Mouse (Mus musculus) layer of hippocampus, adult 9-11 months (tissue): ENCODE measurements around the gene Rnf38.

ENCODE experiments used
- DNase-seq: peaks from one replicate; pipeline ENCODE4 v3.0.0; 2022

Gene Rnf38

DNA sequence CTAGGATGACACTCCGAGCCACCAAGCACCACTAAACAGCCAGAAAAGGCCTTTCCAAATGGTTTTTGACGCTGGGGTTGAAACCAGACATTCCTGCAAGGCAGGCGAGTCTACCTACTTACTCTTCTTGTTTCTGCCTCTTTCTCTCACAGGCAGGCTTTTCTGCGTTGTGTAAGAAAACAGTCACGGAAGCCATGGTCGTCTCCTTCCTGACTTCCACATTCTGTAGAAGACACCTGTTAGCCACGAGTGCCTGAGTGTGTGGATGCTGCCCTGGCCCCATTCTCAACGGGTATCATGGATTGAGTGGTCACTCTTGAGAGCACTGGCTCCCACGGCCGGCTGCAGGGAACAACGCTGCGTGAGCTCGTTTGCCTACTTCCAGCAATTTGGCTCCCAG lies 118.5 kb downstream of the Rnf38 start:
- DNase-seq, result no peak

DNA sequence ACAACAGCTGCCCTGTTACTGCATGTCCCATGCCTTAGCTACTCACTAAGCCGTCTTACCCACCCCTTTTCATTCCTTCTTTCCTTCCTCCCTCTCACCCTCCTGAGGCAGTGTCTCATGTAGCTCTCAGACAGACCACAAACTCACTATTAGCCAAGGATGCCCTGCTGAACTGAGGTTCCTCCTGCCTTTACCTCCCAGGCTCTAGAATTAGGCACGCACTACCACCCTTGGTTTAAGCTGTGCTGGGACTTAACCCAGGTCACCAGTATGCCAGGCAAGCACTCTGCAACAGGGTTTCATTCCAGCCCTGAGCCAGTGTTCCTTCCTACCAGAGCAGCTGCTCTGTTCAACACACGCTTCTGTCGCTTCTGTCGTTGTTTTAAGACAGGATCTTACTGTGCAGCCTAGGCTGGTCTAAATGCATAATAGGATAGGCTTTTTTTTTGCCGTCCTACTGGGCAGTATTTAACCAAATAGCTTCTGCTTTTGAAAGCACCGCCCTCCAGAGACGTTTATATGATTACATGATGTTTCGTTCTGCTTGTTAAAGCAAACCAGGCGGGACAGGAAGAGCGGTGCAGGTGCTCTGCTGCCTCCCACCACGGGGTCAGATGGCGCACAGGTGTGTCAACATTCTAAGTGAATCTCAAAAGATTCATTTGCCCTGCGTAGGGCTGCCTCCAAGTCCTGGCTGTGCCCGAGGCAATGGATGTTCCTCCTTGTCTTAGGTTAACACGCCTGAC lies 120.0 kb downstream of the Rnf38 start:
- DNase-seq, result peak; percentile 49

DNA sequence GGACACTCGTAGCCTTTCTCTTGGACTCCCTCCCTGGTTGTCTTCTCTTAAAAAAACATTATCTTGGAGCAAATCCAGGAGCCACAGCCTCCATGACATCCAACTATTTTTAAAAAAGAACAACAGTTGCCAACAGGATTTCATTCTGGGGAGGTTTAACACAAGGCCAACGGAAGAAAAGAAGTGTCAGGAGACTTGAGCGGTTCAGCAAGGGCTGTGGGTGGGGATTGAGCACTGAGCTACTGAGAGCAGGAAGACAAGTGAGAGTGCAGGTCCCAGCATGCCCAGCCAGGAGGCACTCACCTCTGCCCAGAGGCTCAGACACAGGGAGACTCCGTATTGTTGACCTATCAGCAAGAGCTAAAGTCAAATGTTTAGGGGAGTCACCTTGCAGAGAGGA lies 120.8 kb downstream of the Rnf38 start:
- no peak for DNase-seq

GRCm38 (mm10) chr4:44110771-44111170 lies 122.8 kb downstream of the Rnf38 start:
- DNase-seq, result no peak

- DNase-seq, result no peak
Observed at GRCm38 (mm10) chr4:44108297-44108696, 125.3 kb downstream of the Rnf38 start.

GRCm38 (mm10) chr4:44107339-44107738 lies 126.2 kb downstream of the Rnf38 start:
- no peak for DNase-seq

DNA sequence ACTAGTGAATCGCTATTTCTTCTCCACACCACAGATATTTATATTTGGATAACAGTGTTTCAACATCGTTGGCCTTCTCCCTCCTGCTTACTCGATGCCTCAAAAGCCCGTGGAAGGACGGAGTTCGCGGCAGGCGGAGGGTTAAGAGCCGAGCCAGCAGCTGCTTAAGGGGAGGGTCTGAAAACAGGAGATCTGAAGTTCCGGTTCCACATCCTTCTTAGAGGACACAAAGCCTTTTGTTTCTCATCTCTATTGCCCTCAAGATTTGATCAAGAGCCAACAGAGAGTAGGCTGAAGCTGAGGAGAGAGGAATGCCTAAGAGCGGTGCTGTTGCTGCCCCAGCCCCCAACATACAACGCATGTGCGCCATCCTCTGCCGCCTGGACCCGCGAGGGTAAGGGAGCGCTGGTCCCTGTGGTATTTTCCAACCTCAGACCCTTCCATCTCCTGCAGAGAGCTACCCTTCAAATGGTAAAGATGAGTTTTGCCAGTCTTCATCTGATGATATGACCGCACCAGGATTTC lies 127.2 kb downstream of the Rnf38 start:
- DNase-seq, result no peak

- DNase-seq, result no peak
Observed at GRCm38 (mm10) chr4:44104195-44104917, 129.2 kb downstream of the Rnf38 start.

DNA sequence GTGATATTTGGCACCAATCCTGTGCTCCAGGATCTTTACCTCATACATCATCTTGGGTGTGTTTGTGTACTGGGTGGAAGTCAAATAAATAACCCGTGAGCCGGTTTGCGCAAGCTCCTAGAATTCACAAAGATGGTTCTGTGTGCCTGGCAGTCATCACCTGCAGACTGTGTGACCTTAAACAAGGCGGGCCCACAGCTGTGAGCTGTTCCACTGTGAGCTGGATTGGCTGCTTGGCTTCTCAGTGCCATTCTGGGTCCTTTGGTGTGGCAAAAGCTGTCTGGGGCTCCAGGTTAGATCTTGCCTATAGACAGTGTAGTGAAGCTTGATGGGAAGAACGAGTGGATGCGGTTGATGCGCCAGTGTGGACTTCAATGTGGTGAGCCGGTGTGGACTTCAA lies 130.0 kb downstream of the Rnf38 start:
- DNase-seq, result no peak

- no peak for DNase-seq
Observed at GRCm38 (mm10) chr4:44097576-44098335, 135.8 kb downstream of the Rnf38 start.

- DNase-seq, result no peak
Observed at GRCm38 (mm10) chr4:44094475-44094874, 139.1 kb downstream of the Rnf38 start.

- DNase-seq, result no peak
Observed at GRCm38 (mm10) chr4:44092359-44092758, 141.2 kb downstream of the Rnf38 start.

DNA sequence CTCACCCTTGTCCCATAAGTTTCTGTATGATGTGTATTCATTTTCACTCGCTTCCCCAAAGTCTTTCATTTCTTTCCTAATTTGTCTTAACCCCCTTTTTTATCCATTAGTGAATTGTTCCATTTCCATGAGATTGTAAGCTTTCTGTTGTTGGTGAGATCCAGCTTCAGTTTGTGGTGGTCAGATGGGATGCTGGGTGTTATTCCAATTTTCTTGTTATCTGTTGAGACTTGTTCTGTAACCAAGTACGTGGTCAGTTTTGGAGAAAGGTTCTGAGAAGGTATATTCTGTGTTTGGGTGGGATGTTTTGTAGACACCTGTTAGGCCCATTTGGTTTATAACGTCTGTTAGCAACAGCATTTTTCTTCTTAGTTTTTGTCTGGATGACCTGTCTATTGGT lies 148.0 kb downstream of the Rnf38 start:
- DNase-seq, result no peak

- no peak for DNase-seq
Observed at GRCm38 (mm10) chr4:44084602-44085325, 148.8 kb downstream of the Rnf38 start.

DNA sequence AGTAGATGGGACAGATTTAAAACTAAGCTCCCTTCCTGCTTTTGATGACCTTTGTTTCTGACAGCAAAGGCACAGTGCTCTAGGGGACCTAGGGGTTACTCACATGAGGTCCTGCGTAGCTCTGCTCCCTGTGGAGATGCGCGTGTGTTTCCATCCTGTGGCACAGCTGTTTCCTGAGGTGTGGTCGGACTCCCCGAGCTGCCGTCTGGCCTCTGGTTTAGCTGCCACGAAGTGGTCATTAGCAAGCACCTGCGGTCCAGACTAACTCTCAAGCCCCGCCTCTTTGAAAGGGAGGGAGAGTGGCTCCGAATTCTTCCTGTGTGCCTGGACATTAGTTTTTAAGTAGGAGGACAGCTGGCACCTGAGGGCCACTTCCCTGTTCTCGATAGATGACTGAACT lies 149.6 kb downstream of the Rnf38 start, which contains the start of gene Gne:
Gene Gne (minus strand): TSS at position 233 of the 400 bp plus-strand sequence.
- DNase-seq, result no peak

DNA sequence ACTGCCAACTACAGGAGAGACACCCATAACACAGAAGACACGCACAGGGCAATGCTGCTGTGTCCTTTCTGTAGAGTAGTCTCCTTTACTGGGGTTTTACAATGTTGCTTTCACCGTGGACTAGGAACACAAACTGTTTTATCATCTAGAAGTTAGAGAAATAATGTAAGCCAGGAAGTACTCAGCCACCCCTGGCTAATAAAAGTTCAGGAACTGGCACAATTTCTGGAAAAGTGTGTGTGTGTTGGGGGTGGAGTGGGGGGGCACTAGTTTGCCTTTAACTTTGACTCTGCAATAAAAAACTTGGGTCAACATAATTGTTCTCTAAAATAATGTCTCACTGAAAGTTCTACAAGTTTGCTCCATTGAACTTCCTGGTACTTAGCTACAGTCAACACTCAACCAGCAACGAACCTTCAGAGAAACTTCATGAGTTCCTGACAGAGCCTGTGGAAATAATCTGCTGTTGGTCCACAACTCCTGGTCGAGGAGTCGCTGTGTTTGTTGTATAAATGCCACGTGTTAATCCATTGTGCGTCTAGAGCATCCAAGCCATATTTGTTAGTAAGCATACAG lies 155.1 kb downstream of the Rnf38 start:
- no peak for DNase-seq
